Mouse (Mus musculus): ENCODE measurements around the gene Calm5. TPM values are rescaled to one million over a fixed set of nuclear protein-coding genes. Genes with fewer than 3 reads are reported as not detected.
"Not testable (repeated sequence)": the region's sequence is repeated elsewhere in the genome, so short reads cannot be mapped to it uniquely, and the experiment has no call there.

Calm5 gene
- polyA plus RNA-seq, 1 experiment from 2014 or later, result not detected

- H3K27me3 ChIP-seq; ATAC-seq (ENCODE audit: low FRiP score, low read depth); H3K4me3 ChIP-seq; H3K36me3 ChIP-seq; H3K27ac ChIP-seq (replicated peaks); H3K4me1 ChIP-seq; H3K4me2 ChIP-seq (replicated peaks); H3K9me3 ChIP-seq; H3K9ac ChIP-seq (replicated peaks): not testable (repeated sequence)
Observed at GRCm38 (mm10) chr13:3833644-3834043, 20.3 kb upstream of the Calm5 start.

DNA sequence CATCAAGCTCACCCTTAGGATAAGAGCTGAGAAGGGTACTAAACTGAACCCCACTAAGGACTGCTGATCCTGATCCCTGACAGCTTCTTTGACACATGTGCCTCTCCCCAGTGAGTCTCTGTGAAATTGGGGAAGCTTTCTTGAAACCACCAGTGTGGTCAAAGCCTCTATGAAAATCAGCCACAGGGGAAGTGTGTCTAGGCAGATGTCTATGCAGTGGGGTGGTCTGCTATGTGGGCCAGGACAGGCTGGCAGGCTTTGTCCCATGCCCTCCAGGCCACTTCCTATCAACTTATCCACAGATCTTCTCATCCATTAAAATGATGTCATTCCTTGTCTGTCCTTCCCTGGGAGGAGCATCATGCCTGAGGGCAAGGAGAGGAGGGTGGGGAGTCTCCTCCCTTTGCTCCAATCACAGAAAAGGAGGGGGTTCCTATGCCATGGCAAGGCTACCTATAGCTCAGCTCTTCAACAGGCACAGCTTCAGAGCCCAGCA lies 16.6 kb upstream of the Calm5 start, which contains the start of gene Calm4:
Calm4 (plus strand) TSS at position 446 of the 496 bp plus-strand sequence.
- not testable (repeated sequence) for H3K9ac ChIP-seq (replicated peaks); H3K4me3 ChIP-seq; H3K4me2 ChIP-seq (replicated peaks); ATAC-seq (ENCODE audit: low FRiP score, low read depth); H3K9me3 ChIP-seq; H3K27ac ChIP-seq (replicated peaks); H3K27me3 ChIP-seq; H3K4me1 ChIP-seq; H3K36me3 ChIP-seq

GRCm38 (mm10) chr13:3840662-3841061 lies 13.3 kb upstream of the Calm5 start:
- not testable (repeated sequence) for H3K27ac ChIP-seq (replicated peaks); H3K4me1 ChIP-seq; H3K4me3 ChIP-seq; H3K36me3 ChIP-seq; H3K27me3 ChIP-seq; ATAC-seq (ENCODE audit: low FRiP score, low read depth); H3K9me3 ChIP-seq; H3K4me2 ChIP-seq (replicated peaks); H3K9ac ChIP-seq (replicated peaks)

DNA sequence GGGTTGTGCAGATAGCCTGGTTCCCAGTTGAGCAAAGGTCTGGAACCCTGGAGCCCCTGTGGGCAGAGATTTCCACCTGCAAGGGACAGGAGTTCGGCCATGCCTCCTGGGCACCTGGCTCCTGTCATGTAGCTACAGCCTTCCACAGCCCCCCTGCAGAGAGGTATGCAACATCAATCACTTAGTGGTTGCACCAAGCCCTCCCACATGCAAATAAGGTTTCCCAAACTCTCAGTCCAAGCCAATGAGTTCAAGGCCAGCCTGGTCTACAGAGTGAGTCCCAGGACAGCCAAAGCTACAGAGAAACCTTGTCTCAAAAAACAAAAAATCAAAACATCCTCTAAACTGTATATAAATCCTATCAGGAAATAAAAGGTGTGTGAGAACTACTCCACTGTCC lies 3.6 kb upstream of the Calm5 start:
- H3K4me2 ChIP-seq (replicated peaks), result no peak overlapping the region
- no peak for ATAC-seq (ENCODE audit: low FRiP score, low read depth)
- 85% methylated on average over 1 of the region's 1 CpGs for WGBS
- no peaks in the 10 kb centered on the region for H3K9me3 ChIP-seq
- no peak overlapping the region for H3K9ac ChIP-seq (replicated peaks)
- H3K4me3 ChIP-seq, result no peak overlapping the region
- no peak overlapping the region for H3K27ac ChIP-seq (replicated peaks)
- H3K36me3 ChIP-seq, result no peaks in the 10 kb centered on the region
- no peaks in the 10 kb centered on the region for H3K27me3 ChIP-seq
- H3K4me1 ChIP-seq, result no peaks in the 10 kb centered on the region

GRCm38 (mm10) chr13:3854856-3855255 lies 883 bp downstream of the Calm5 start:
- no peaks in the 10 kb centered on the region for H3K4me1 ChIP-seq
- no peaks in the 10 kb centered on the region for H3K9me3 ChIP-seq
- ATAC-seq (ENCODE audit: low FRiP score, low read depth), result no peak
- H3K27ac ChIP-seq (replicated peaks), result no peak overlapping the region
- no peak overlapping the region for H3K4me3 ChIP-seq
- no peaks in the 10 kb centered on the region for H3K27me3 ChIP-seq
- H3K36me3 ChIP-seq, result no peaks in the 10 kb centered on the region
- H3K9ac ChIP-seq (replicated peaks), result no peak overlapping the region
- 80% methylated on average over 2 of the region's 2 CpGs for WGBS
- no peak overlapping the region for H3K4me2 ChIP-seq (replicated peaks)

- Histone ChIP-seq H3K4me2 (replicated peaks) (no peak overlapping the region), H3K27ac (replicated peaks) (no peak overlapping the region), H3K9ac (replicated peaks) (no peak overlapping the region), H3K27me3 (no peaks in the 10 kb centered on the region), H3K4me3 (no peak overlapping the region), H3K36me3 (no peaks in the 10 kb centered on the region), H3K4me1 (no peaks in the 10 kb centered on the region), H3K9me3 (no peaks in the 10 kb centered on the region)
- ATAC-seq (ENCODE audit: low FRiP score, low read depth), result no peak
- WGBS, result 71% methylated on average over 1 of the region's 1 CpGs
Observed at GRCm38 (mm10) chr13:3856252-3856651, 2.3 kb downstream of the Calm5 start.

- Histone ChIP-seq H3K27me3 (no peaks in the 10 kb centered on the region), H3K9ac (replicated peaks) (no peak overlapping the region), H3K4me1 (no peaks in the 10 kb centered on the region), H3K4me3 (no peak overlapping the region), H3K4me2 (replicated peaks) (no peak overlapping the region), H3K27ac (replicated peaks) (no peak overlapping the region), H3K9me3 (no peaks in the 10 kb centered on the region), H3K36me3 (no peaks in the 10 kb centered on the region)
- 91% methylated on average over 8 of the region's 8 CpGs for WGBS
- ATAC-seq (ENCODE audit: low FRiP score, low read depth), result no peak
Observed at GRCm38 (mm10) chr13:3861251-3861650, 7.3 kb downstream of the Calm5 start.

DNA sequence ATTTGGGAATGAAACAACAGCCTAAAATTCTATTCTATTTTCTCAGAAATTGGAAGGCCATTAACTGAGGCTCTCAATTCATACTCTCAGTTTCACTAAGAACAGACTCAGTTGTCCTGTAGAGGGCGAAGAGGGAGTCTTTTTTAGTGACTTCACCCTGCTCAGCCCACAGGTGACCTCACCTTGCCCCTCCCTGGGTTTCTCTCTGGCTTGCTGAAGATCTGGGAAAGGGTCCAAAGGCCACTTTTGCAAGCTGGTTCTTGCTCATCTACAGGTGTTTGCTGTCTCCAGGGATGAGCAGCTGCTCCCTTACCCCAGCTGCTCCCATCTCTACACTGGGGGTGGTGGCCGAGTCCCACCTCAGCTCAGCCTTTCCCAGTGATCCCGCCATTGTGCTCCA lies 8.4 kb downstream of the Calm5 start:
- H3K36me3 ChIP-seq, result no peaks in the 10 kb centered on the region
- WGBS, result 79% methylated on average over 3 of the region's 3 CpGs
- no peaks in the 10 kb centered on the region for H3K27me3 ChIP-seq
- H3K4me3 ChIP-seq, result no peak overlapping the region
- no peaks in the 10 kb centered on the region for H3K9me3 ChIP-seq
- no peak overlapping the region for H3K4me2 ChIP-seq (replicated peaks)
- ATAC-seq (ENCODE audit: low FRiP score, low read depth), result no peak
- no peak overlapping the region for H3K27ac ChIP-seq (replicated peaks)
- no peak overlapping the region for H3K9ac ChIP-seq (replicated peaks)
- H3K4me1 ChIP-seq, result no peaks in the 10 kb centered on the region

GRCm38 (mm10) chr13:3862922-3863580 lies 9.1 kb downstream of the Calm5 start:
- 90% methylated on average over 10 of the region's 10 CpGs for WGBS
- H3K4me2 ChIP-seq (replicated peaks), result no peak overlapping the region
- H3K27me3 ChIP-seq, result no peaks in the 10 kb centered on the region
- no peak overlapping the region for H3K27ac ChIP-seq (replicated peaks)
- H3K4me3 ChIP-seq, result no peak overlapping the region
- H3K4me1 ChIP-seq, result no peaks in the 10 kb centered on the region
- H3K9ac ChIP-seq (replicated peaks), result no peak overlapping the region
- no peaks in the 10 kb centered on the region for H3K9me3 ChIP-seq
- H3K36me3 ChIP-seq, result no peaks in the 10 kb centered on the region
- no peak for ATAC-seq (ENCODE audit: low FRiP score, low read depth)

GRCm38 (mm10) chr13:3865648-3866354 lies 11.8 kb downstream of the Calm5 start:
- H3K27me3 ChIP-seq, result no peaks in the 10 kb centered on the region
- 86% methylated on average over 14 of the region's 14 CpGs for WGBS
- no peaks in the 10 kb centered on the region for H3K9me3 ChIP-seq
- H3K4me3 ChIP-seq, result no peak overlapping the region
- H3K4me1 ChIP-seq, result no peaks in the 10 kb centered on the region
- no peak overlapping the region for H3K27ac ChIP-seq (replicated peaks)
- ATAC-seq (ENCODE audit: low FRiP score, low read depth), result no peak
- no peak overlapping the region for H3K9ac ChIP-seq (replicated peaks)
- no peak overlapping the region for H3K4me2 ChIP-seq (replicated peaks)
- H3K36me3 ChIP-seq, result no peaks in the 10 kb centered on the region

DNA sequence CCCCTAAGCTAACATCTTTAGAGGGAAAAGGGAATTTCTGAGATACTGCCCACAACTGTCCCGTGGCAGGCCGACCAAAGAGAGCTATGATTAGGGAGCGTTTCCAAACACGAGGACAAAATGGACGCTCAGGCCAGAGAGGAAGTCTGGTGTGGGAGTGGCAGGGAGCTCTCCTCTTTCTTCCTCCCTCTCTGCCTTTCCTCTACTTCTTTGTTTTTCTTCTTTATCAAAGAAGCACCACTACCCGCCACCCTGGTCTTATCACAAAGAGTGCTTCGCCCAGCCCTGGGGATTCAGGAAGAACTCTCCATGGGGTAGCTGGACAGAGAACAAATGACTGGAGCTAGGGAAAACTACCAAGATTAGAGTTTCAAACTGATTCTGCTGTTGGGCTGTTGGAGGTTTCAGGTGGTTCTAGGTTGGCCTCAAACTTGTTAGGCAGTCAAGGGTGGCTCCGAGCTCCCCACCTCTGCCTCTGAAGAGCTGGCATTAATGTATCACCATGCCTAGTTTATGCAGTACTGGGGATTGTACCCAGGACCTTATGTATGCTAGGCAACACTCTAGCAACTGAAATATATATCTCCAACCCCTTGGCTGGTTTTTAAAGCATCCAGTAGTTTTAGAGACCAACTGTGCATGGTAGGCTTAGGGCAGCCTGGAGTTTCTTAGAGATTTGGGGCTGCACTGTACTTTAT lies 12.5 kb downstream of the Calm5 start:
- no peaks in the 10 kb centered on the region for H3K27me3 ChIP-seq
- no peaks in the 10 kb centered on the region for H3K4me1 ChIP-seq
- 83% methylated on average over 8 of the region's 8 CpGs for WGBS
- H3K4me3 ChIP-seq, result no peak overlapping the region
- H3K27ac ChIP-seq (replicated peaks), result no peak overlapping the region
- H3K9me3 ChIP-seq, result no peaks in the 10 kb centered on the region
- ATAC-seq (ENCODE audit: low FRiP score, low read depth), result no peak
- no peak overlapping the region for H3K9ac ChIP-seq (replicated peaks)
- no peak overlapping the region for H3K4me2 ChIP-seq (replicated peaks)
- no peaks in the 10 kb centered on the region for H3K36me3 ChIP-seq

GRCm38 (mm10) chr13:3867158-3867557 lies 13.2 kb downstream of the Calm5 start:
- H3K4me3 ChIP-seq, result no peak overlapping the region
- WGBS, result 84% methylated on average over 6 of the region's 6 CpGs
- H3K9ac ChIP-seq (replicated peaks), result no peak overlapping the region
- ATAC-seq (ENCODE audit: low FRiP score, low read depth), result no peak
- no peaks in the 10 kb centered on the region for H3K36me3 ChIP-seq
- no peak overlapping the region for H3K27ac ChIP-seq (replicated peaks)
- H3K4me2 ChIP-seq (replicated peaks), result no peak overlapping the region
- no peaks in the 10 kb centered on the region for H3K27me3 ChIP-seq
- H3K9me3 ChIP-seq, result no peaks in the 10 kb centered on the region
- H3K4me1 ChIP-seq, result no peaks in the 10 kb centered on the region
